Mouse (Mus musculus): Measurements from ENCODE around the gene Olfr495. TPM values are rescaled to one million over a fixed set of nuclear protein-coding genes. Genes with fewer than 3 reads are reported as not detected.

The Olfr495 gene
- total RNA-seq (2022) = not detected

DNA sequence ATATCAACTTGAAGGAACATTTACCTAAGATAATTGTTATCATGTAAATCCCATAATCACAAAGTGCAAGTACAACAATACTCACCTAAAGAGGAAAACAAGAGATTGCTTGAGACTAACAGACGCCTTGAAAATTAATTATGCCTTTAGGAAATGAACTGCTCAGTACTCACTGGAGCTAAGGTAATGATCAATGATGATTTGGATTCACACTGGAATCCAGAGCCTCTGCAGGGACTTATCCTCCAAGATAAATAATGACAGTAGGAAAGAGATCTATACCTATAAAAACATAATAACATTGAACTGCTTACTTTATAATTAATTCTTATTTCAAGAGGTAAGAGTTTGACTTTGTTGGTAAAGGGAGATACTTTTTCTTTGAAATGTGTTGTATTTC is at the start of gene Olfr495:
Gene Olfr495 (plus strand): TSS at position 301 of the 400 bp plus-strand sequence.
- no peak for DNase-seq (ENCODE audit: low spot score in 2 of 2)

GRCm38 (mm10) chr7:108346879-108347278 is 46.1 kb upstream of the Olfr495 start, which contains the start of gene Olfr493:
Gene Olfr493 (minus strand): TSS chr7:108346979.
- no peak for DNase-seq (ENCODE audit: low spot score in 2 of 2)

- no peak for DNase-seq (ENCODE audit: low spot score in 2 of 2)
These were observed 27.9 kb upstream of the Olfr495 start, which contains the start of gene Olfr494 for GRCm38 (mm10) chr7:108365035-108365434. Gene Olfr494 (plus strand): TSS chr7:108365335.

GRCm38 (mm10) chr7:108420121-108420520 is 27.2 kb downstream of the Olfr495 start, which contains the start of gene Olfr497:
Gene Olfr497 (plus strand): TSS chr7:108420421.
- DNase-seq (ENCODE audit: low spot score in 2 of 2) = no peak

Other genes with a start within 250 kb of the Olfr495 start
- gene Olfr485, start 233.3 kb upstream of the Olfr495 start, total RNA-seq (2022) = not detected
- not detected for gene Olfr486, start 220.4 kb upstream of the Olfr495 start, total RNA-seq (2022)
- gene Olfr487, start 178.5 kb upstream of the Olfr495 start, total RNA-seq (2022) = not detected
- not detected for gene Olfr488, start 134.8 kb upstream of the Olfr495 start, total RNA-seq (2022)
- not detected for gene Olfr490, start 104.2 kb upstream of the Olfr495 start, total RNA-seq (2022)
- gene Olfr491, start 79.7 kb upstream of the Olfr495 start, total RNA-seq (2022) = not detected
- gene Olfr492, start 69.5 kb upstream of the Olfr495 start, total RNA-seq (2022) = not detected
- not detected for gene Olfr493, start 46.2 kb upstream of the Olfr495 start, total RNA-seq (2022)
- not detected for gene Olfr494, start 27.8 kb upstream of the Olfr495 start, total RNA-seq (2022)
- not detected for gene Olfr497, start 27.3 kb downstream of the Olfr495 start, total RNA-seq (2022)
- gene Olfr498, start 72.2 kb downstream of the Olfr495 start, total RNA-seq (2022) = not detected
- not detected for gene Olfr502, start 131.9 kb downstream of the Olfr495 start, total RNA-seq (2022)
- not detected for gene Olfr503, start 151.4 kb downstream of the Olfr495 start, total RNA-seq (2022)
- gene Olfr504, start 172.6 kb downstream of the Olfr495 start, total RNA-seq (2022) = not detected
- gene Olfr506, start 217.6 kb downstream of the Olfr495 start, total RNA-seq (2022) = not detected
- not detected for gene Olfr507, start 228.6 kb downstream of the Olfr495 start, total RNA-seq (2022)
- not detected for gene Olfr508, start 236.8 kb downstream of the Olfr495 start, total RNA-seq (2022)